22 mouse cellular contexts compared by ENCODE assay signal in the genomic region with DNA sequence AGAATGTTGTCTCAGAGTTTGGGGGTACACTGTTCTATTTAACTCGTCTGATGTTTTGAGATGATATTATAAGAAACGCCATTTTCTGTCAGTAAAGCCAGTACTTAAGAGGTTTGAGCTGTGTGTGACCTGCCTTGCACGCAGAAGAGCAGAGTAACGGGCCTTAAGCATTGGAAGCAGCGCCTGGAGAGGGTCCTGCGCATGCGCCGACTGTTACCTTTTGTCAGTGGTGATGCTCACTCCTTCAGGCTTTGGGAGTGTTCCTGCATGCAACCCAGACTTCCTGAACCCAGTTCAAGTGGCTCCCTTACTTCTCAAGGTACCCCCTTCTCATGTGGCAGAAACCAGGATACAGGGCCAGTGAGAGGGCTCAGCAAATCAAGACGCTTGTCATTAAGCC. TPM values are rescaled to one million over a fixed set of nuclear protein-coding genes. Genes with fewer than 3 reads are reported as not detected.
DNase-seq lines count a peak whose midpoint lies in the region; ATAC-seq and TF ChIP-seq lines count a peak whose summit lies in the region.
"Had no signal": no experiment of that assay in that cellular context is flagged by ENCODE, and none has a peak within 500 bp of the region (broad histone marks: within the 10 kb centered on the region; RNA-seq: fewer than 3 reads in every experiment).

No protein-coding gene starts in this region.

- H3K27ac ChIP-seq in ES-Bruce4 (ENCODE audit: insufficient read depth, low read length), result peak overlapping the region; percentile 100
- H3K27ac ChIP-seq in hindbrain, embryonic 10.5 days, result no peak overlapping the region
- H3K27ac ChIP-seq: heart, adult 2 months; hindbrain, embryonic 12.5 days had no signal

- H3K27me3 ChIP-seq in E14TG2a.4 (ENCODE audit: insufficient read depth, low read length) (no peaks in the 10 kb centered on the region), ES-Bruce4 (ENCODE audit: control insufficient read depth, insufficient read depth, low read length, poor library complexity, severe bottlenecking) (no peaks in the 10 kb centered on the region)
- H3K27me3 ChIP-seq in hindbrain, embryonic 10.5 days (ENCODE audit: insufficient read depth, poor library complexity, severe bottlenecking), result no peaks in the 10 kb centered on the region
- H3K27me3 ChIP-seq: heart, embryonic 13.5 days; hindbrain, embryonic 12.5 days; hindbrain, embryonic 15.5 days; Patski had no signal

- ATAC-seq in CD4-positive, CD25-positive, alpha-beta regulatory T cell, adult 4 months, result no peak
- ATAC-seq: forebrain, postnatal 0 days; intestine, postnatal 0 days; Patski had no signal

- H3K9ac ChIP-seq in ES-Bruce4 (ENCODE audit: low read depth, poor library complexity, severe bottlenecking), result no peak overlapping the region
- H3K9ac ChIP-seq: forebrain, postnatal 0 days; hindbrain, embryonic 12.5 days; hindbrain, embryonic 15.5 days had no signal

- TF ChIP-seq CTCF in E14TG2a.4 (conservative IDR thresholded peaks at IDR 0.05; ENCODE audit: low read length) (no peak), ES-Bruce4 (IDR thresholded peaks at IDR 0.05; ENCODE audit: low read depth, low read length) (no peak)

- no peak for TF ChIP-seq POLR2A in ES-Bruce4 (IDR thresholded peaks at IDR 0.05; ENCODE audit: insufficient read depth, low read length)

- DNase-seq in R1 (ENCODE audit: low read depth, low spot score), result peak; percentile 88
- DNase-seq in hindbrain, embryonic 10.5 days (ENCODE audit: low spot score), result no peak
- no peak for DNase-seq in gastrocnemius, postnatal 4 days (ENCODE audit: low spot score in 2 of 2)
- DNase-seq: adrenal gland, postnatal 10 days; adrenal gland, postnatal 36 days; cerebellum, adult 18-20 months; cerebellum, adult 9-10 months; cerebellum, postnatal 14 days; forebrain, postnatal 0 days; heart, adult 2 months; heart, postnatal 14 days; heart, postnatal 4 days had no signal

- TF ChIP-seq EP300 in ES-Bruce4 (IDR thresholded peaks at IDR 0.05; ENCODE audit: insufficient read depth, low read depth, low read length), result no peak

- H3K4me3 ChIP-seq in E14TG2a.4 (replicated peaks; ENCODE audit: low read length), result peak overlapping the region; percentile 80
- H3K4me3 ChIP-seq in ES-Bruce4 (ENCODE audit: low read depth, low read length), result no peak overlapping the region
- H3K4me3 ChIP-seq in hindbrain, embryonic 10.5 days, result no peak overlapping the region
- H3K4me3 ChIP-seq: heart, adult 2 months; heart, embryonic 10.5 days; heart, embryonic 13.5 days; hindbrain, embryonic 12.5 days; hindbrain, embryonic 15.5 days had no signal

- H3K9me3 ChIP-seq in E14TG2a.4 (ENCODE audit: low read length), result no peaks in the 10 kb centered on the region
- H3K9me3 ChIP-seq in ES-Bruce4 (replicated peaks; ENCODE audit: control insufficient read depth, insufficient read depth, low read length, poor library complexity, severe bottlenecking), result no peaks in the 10 kb centered on the region
- no peaks in the 10 kb centered on the region for H3K9me3 ChIP-seq in hindbrain, embryonic 10.5 days
- H3K9me3 ChIP-seq: G1E; heart, embryonic 10.5 days; heart, embryonic 13.5 days; hindbrain, embryonic 12.5 days; hindbrain, embryonic 15.5 days had no signal

- 87% methylated on average over 9 of the region's 9 CpGs for WGBS in hindbrain, embryonic 10.5 days

- H3K36me3 ChIP-seq in E14TG2a.4 (ENCODE audit: insufficient read depth, low read length), result peaks cover 28% of the 10 kb centered on the region
- H3K36me3 ChIP-seq in ES-Bruce4 (ENCODE audit: control insufficient read depth, insufficient read depth, low read length, poor library complexity, severe bottlenecking), result no peaks in the 10 kb centered on the region
- H3K36me3 ChIP-seq in hindbrain, embryonic 10.5 days, result peaks cover 10% of the 10 kb centered on the region; the same call in 1 of the 2 replicates
- H3K36me3 ChIP-seq: heart, embryonic 10.5 days; heart, embryonic 13.5 days; hindbrain, embryonic 12.5 days; hindbrain, embryonic 15.5 days had no signal

- H3K4me1 ChIP-seq in E14TG2a.4 (replicated peaks; ENCODE audit: low read depth, low read length) (peaks cover 95% of the 10 kb centered on the region), ES-Bruce4 (ENCODE audit: control insufficient read depth, insufficient read depth, low read length) (peaks cover 16% of the 10 kb centered on the region)
- H3K4me1 ChIP-seq in hindbrain, embryonic 10.5 days (replicated peaks), result peaks cover 69% of the 10 kb centered on the region

RNA-seq across cellular contexts. Expression of gene Spred2, which starts 59.9 kb away (rescaled TPM):
- polyA plus RNA-seq in ES-Bruce4 (2011; ENCODE audit: insufficient read depth, insufficient read length, low read depth, missing spikeins), result 41.9 and 43.5 TPM in 2 replicates
- 4.7 and 6.3 TPM in 2 replicates for polyA plus RNA-seq in hindbrain, embryonic 10.5 days (2016; fragmentation: Nextera tagmentation; extraction: Ambion mirVana)
- total RNA-seq in gastrocnemius, postnatal 4 days (2021), result 10 to 100 TPM; 21.2 to 26.4 TPM
- polyA plus RNA-seq in CD4-positive, CD25-positive, alpha-beta regulatory T cell, adult 4 months (2017; shearing (Covaris generic)), result 1 to 10 TPM; 2.8 to 4.4 TPM
